Mouse (Mus musculus) erythroid progenitor cell, adult 5-6 weeks (primary cell): ENCODE measurements around the gene Ppp1r16b. TPM values are rescaled to one million over a fixed set of nuclear protein-coding genes. Genes with fewer than 3 reads are reported as not detected.

Source experiments
- ATAC-seq: replicated peaks from 2 replicates; pipeline ENCODE4 v1.8.0; 2016; ENCODE audit warnings: moderate number of reproducible peaks, mild to moderate bottlenecking, moderate TSS enrichment, inconsistent platforms; ENCODE audit not compliant: poor library complexity, low FRiP score, severe bottlenecking
- total RNA-seq, 2 experiments: library from RNA; stranded (forward) in 1 of 2; stranded (reverse) in 1 of 2; fragments of 150-400 nt in 1 of 2; fragments of 186-747, 209-891 nt in 1 of 2; gene quantifications; 2 replicates each; pipeline versions ENCODE4 v1.2.3 to v1.2.4; 2015 to 2017; ENCODE audit warnings: low replicate concordance in 2 of 2

The Ppp1r16b gene
- total RNA-seq, 2 experiments from 2014 or later = 2.3 to 2.5 TPM

- no peak for ATAC-seq
Measured at GRCm38 (mm10) chr2:158687804-158688241, 22.6 kb downstream of the Ppp1r16b start.

- ATAC-seq = no peak
Measured at GRCm38 (mm10) chr2:158689060-158689459, 23.9 kb downstream of the Ppp1r16b start.

- no peak for ATAC-seq
Measured at GRCm38 (mm10) chr2:158689640-158690039, 24.4 kb downstream of the Ppp1r16b start.

- ATAC-seq = no peak
Measured at GRCm38 (mm10) chr2:158690116-158690515, 24.9 kb downstream of the Ppp1r16b start.

- no peak for ATAC-seq
Measured at GRCm38 (mm10) chr2:158692191-158692590, 27.0 kb downstream of the Ppp1r16b start.

GRCm38 (mm10) chr2:158695811-158696210, 30.6 kb downstream of the Ppp1r16b start:
- no peak for ATAC-seq

- ATAC-seq = no peak
Measured at GRCm38 (mm10) chr2:158696451-158696850, 31.3 kb downstream of the Ppp1r16b start.

GRCm38 (mm10) chr2:158699908-158700307, 34.7 kb downstream of the Ppp1r16b start:
- ATAC-seq = no peak

- no peak for ATAC-seq
Measured at GRCm38 (mm10) chr2:158700535-158701256, 35.5 kb downstream of the Ppp1r16b start.

GRCm38 (mm10) chr2:158701505-158701904, 36.3 kb downstream of the Ppp1r16b start:
- no peak for ATAC-seq

GRCm38 (mm10) chr2:158702176-158702575, 37.0 kb downstream of the Ppp1r16b start:
- ATAC-seq = no peak

GRCm38 (mm10) chr2:158704720-158705119, 39.5 kb downstream of the Ppp1r16b start:
- no peak for ATAC-seq

- no peak for ATAC-seq
Measured at GRCm38 (mm10) chr2:158705529-158705928, 40.3 kb downstream of the Ppp1r16b start.

GRCm38 (mm10) chr2:158706704-158707408, 41.7 kb downstream of the Ppp1r16b start:
- no peak for ATAC-seq

- ATAC-seq = no peak
Measured at GRCm38 (mm10) chr2:158708121-158708520, 42.9 kb downstream of the Ppp1r16b start.

GRCm38 (mm10) chr2:158711929-158712751, 46.9 kb downstream of the Ppp1r16b start:
- no peak for ATAC-seq

- ATAC-seq = no peak
Measured at GRCm38 (mm10) chr2:158714826-158715225, 49.6 kb downstream of the Ppp1r16b start.

GRCm38 (mm10) chr2:158716066-158716465, 50.9 kb downstream of the Ppp1r16b start:
- ATAC-seq = no peak

- no peak for ATAC-seq
Measured at GRCm38 (mm10) chr2:158717551-158718418, 52.6 kb downstream of the Ppp1r16b start.
